In the genomic region with DNA sequence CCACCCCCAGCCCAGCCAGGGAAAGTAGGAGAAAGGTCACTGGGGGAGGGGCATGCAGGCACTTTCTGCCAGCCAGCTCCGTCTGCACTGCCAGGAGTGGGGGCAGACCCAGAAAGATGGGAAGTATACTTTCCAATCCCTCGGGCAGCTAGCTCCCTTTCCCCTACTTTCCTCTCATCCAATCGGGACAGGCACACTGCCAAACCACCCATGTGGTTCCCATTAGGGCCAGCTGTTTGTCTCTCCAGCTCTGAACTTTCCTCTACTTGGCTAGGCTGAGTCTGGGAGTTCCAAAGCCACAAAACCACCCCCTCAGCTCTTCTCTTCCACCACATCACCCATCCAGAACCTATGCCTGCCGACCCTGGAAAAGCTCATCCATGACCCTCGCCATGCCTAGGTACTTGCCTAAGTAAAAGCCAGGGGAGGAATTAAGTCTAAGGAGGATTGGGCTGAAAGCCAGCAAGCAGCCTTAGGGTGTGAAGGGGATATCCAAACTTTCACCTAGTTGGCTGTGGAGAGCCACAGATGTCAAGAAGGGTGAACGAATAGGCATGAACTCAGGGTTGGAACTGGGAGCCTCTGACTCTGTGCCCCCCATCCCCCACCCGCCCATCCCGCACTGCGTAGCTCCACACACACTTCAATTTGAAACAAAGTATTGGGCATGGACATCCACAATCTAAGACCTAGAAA, we compare ENCODE assay signal across 9 mouse cellular contexts. TPM values are rescaled to one million over a fixed set of nuclear protein-coding genes. Genes with fewer than 3 reads are reported as not detected.
DNase-seq lines count a peak whose midpoint lies in the region; ATAC-seq lines count a peak whose summit lies in the region.
"Had no signal": no experiment of that assay in that cellular context is flagged by ENCODE, and none has a peak within 500 bp of the region (broad histone marks: within the 10 kb centered on the region; RNA-seq: fewer than 3 reads in every experiment).

No protein-coding gene starts in this region.

- H3K36me3 ChIP-seq in forebrain, embryonic 12.5 days (replicated peaks) = no peaks in the 10 kb centered on the region
- H3K36me3 ChIP-seq in heart, embryonic 15.5 days = peaks cover 11% of the 10 kb centered on the region; the same call in 1 of the 2 replicates
- H3K36me3 ChIP-seq in neural tube, embryonic 14.5 days (ENCODE audit: control insufficient read depth, insufficient read depth, low read length) = no peaks in the 10 kb centered on the region
- H3K36me3 ChIP-seq: G1E had no signal

- 70% methylated on average over 9 of the region's 9 CpGs for WGBS in forebrain, embryonic 12.5 days
- WGBS in heart, embryonic 15.5 days = 27% methylated on average over 9 of the region's 9 CpGs
- 54% methylated on average over 9 of the region's 9 CpGs for WGBS in neural tube, embryonic 14.5 days

- H3K27me3 ChIP-seq in forebrain, embryonic 12.5 days = peaks cover 27% of the 10 kb centered on the region
- H3K27me3 ChIP-seq in heart, embryonic 15.5 days = no peaks in the 10 kb centered on the region
- H3K27me3 ChIP-seq in neural tube, embryonic 14.5 days (ENCODE audit: control insufficient read depth, insufficient read depth, low read length) = no peaks in the 10 kb centered on the region

- no peaks in the 10 kb centered on the region for H3K9me3 ChIP-seq in forebrain, embryonic 12.5 days
- H3K9me3 ChIP-seq in heart, embryonic 15.5 days (replicated peaks) = no peaks in the 10 kb centered on the region
- no peaks in the 10 kb centered on the region for H3K9me3 ChIP-seq in neural tube, embryonic 14.5 days (ENCODE audit: control insufficient read depth, low read length)
- H3K9me3 ChIP-seq: G1E had no signal

- H3K4me3 ChIP-seq in brown adipose tissue, adult 24 weeks (ENCODE audit: insufficient read depth, low read depth, low read length) = peak overlapping the region; percentile 77
- no peak overlapping the region for H3K4me3 ChIP-seq in forebrain, embryonic 12.5 days (replicated peaks)
- H3K4me3 ChIP-seq in heart, embryonic 15.5 days = peak overlapping the region; percentile 32
- no peak overlapping the region; the same call in 1 of the 2 replicates for H3K4me3 ChIP-seq in neural tube, embryonic 14.5 days (ENCODE audit: low read depth, low read length)

- no peak for ATAC-seq in forebrain, embryonic 12.5 days (ENCODE audit: low FRiP score)
- ATAC-seq in heart, embryonic 15.5 days (replicated peaks; ENCODE audit: insufficient number of reproducible peaks, insufficient read depth, low FRiP score, low read depth) = peak; percentile 89
- peak; percentile 80; the same call in 1 of the 2 replicates for ATAC-seq in neural tube, embryonic 14.5 days (ENCODE audit: low read depth)

- peaks cover 15% of the 10 kb centered on the region for H3K4me1 ChIP-seq in brown adipose tissue, adult 24 weeks (ENCODE audit: control insufficient read depth, insufficient read depth, insufficient read length, low read length)
- peaks cover 22% of the 10 kb centered on the region for H3K4me1 ChIP-seq in forebrain, embryonic 12.5 days
- peaks cover 59% of the 10 kb centered on the region for H3K4me1 ChIP-seq in heart, embryonic 15.5 days (replicated peaks)
- H3K4me1 ChIP-seq in neural tube, embryonic 14.5 days (ENCODE audit: control insufficient read depth, insufficient read depth, low read length) = no peaks in the 10 kb centered on the region

- H3K9ac ChIP-seq in forebrain, embryonic 12.5 days = no peak overlapping the region
- H3K9ac ChIP-seq in heart, embryonic 15.5 days = no peak overlapping the region
- no peak overlapping the region for H3K9ac ChIP-seq in neural tube, embryonic 14.5 days (replicated peaks; ENCODE audit: low read depth, low read length)

- peak overlapping the region; percentile 98 for H3K27ac ChIP-seq in brown adipose tissue, adult 24 weeks (replicated peaks; ENCODE audit: low read depth, low read length)
- 0 out of 2 replicates have a peak overlapping the region, but pooled peaks have one; percentile 8 for H3K27ac ChIP-seq in forebrain, embryonic 12.5 days
- peak overlapping the region; percentile 91 for H3K27ac ChIP-seq in heart, embryonic 15.5 days
- H3K27ac ChIP-seq in neural tube, embryonic 14.5 days (ENCODE audit: low read depth, low read length) = peak overlapping the region; percentile 62; the same call in 1 of the 2 replicates

- H3K4me2 ChIP-seq in forebrain, embryonic 12.5 days = 0 out of 2 replicates have a peak overlapping the region, but pooled peaks have one; percentile 2
- H3K4me2 ChIP-seq in heart, embryonic 15.5 days = peak overlapping the region; percentile 78
- H3K4me2 ChIP-seq in neural tube, embryonic 14.5 days (ENCODE audit: low read depth, low read length) = peak overlapping the region; percentile 32; the same call in 1 of the 2 replicates

- DNase-seq in 3T3-L1 (ENCODE audit: low read depth, low spot score) (peak; percentile 100), liver (peak; percentile 57)
- peak; percentile 97 for DNase-seq in kidney, postnatal 14 days
- DNase-seq in urinary bladder, postnatal 25 days (ENCODE audit: low spot score) = peak; percentile 87

RNA-seq across cellular contexts. Expression of a gene that starts 2.2 kb away (rescaled TPM):
- 243 and 355 TPM in 2 replicates for polyA plus RNA-seq in brown adipose tissue, adult 24 weeks (2012; ENCODE audit: insufficient read depth, insufficient read length, missing spikeins)
- 11.4 and 13.3 TPM in 2 replicates for polyA plus RNA-seq in forebrain, embryonic 12.5 days (2016; fragmentation: Nextera tagmentation; extraction: Ambion mirVana)
- 15.4 and 20.0 TPM in 2 replicates for polyA plus RNA-seq in heart, embryonic 15.5 days (2015; fragmentation: Nextera tagmentation; extraction: Ambion mirVana)
- polyA plus RNA-seq in neural tube, embryonic 14.5 days (2014; fragmentation: Nextera tagmentation; extraction: Ambion mirVana) = 9.7 and 20.6 TPM in 2 replicates
- polyA plus RNA-seq: G1E had no signal

RNA-seq across cellular contexts. Expression of a gene that starts 19.1 kb away (rescaled TPM):
- 73.4 and 85.4 TPM in 2 replicates for polyA plus RNA-seq in brown adipose tissue, adult 24 weeks (2012; ENCODE audit: insufficient read depth, insufficient read length, missing spikeins)
- 377 and 388 TPM in 2 replicates for polyA plus RNA-seq in forebrain, embryonic 12.5 days (2016; fragmentation: Nextera tagmentation; extraction: Ambion mirVana)
- 274 and 318 TPM in 2 replicates for polyA plus RNA-seq in heart, embryonic 15.5 days (2015; fragmentation: Nextera tagmentation; extraction: Ambion mirVana)
- polyA plus RNA-seq in neural tube, embryonic 14.5 days (2014; fragmentation: Nextera tagmentation; extraction: Ambion mirVana) = 449 and 532 TPM in 2 replicates

RNA-seq across cellular contexts. Expression of a gene that starts 30.9 kb away (rescaled TPM):
- polyA plus RNA-seq in brown adipose tissue, adult 24 weeks (2012; ENCODE audit: insufficient read depth, insufficient read length, missing spikeins) = 16.2 and 37.3 TPM in 2 replicates
- polyA plus RNA-seq in forebrain, embryonic 12.5 days (2016; fragmentation: Nextera tagmentation; extraction: Ambion mirVana) = 27.3 and 27.8 TPM in 2 replicates
- 44.1 and 52.6 TPM in 2 replicates for polyA plus RNA-seq in heart, embryonic 15.5 days (2015; fragmentation: Nextera tagmentation; extraction: Ambion mirVana)
- polyA plus RNA-seq in neural tube, embryonic 14.5 days (2014; fragmentation: Nextera tagmentation; extraction: Ambion mirVana) = 40.1 and 42.1 TPM in 2 replicates

RNA-seq across cellular contexts. Expression of a gene that starts 44.9 kb away (rescaled TPM):
- polyA plus RNA-seq in brown adipose tissue, adult 24 weeks (2012; ENCODE audit: insufficient read depth, insufficient read length, missing spikeins) = 587 and 667 TPM in 2 replicates
- 686 and 713 TPM in 2 replicates for polyA plus RNA-seq in forebrain, embryonic 12.5 days (2016; fragmentation: Nextera tagmentation; extraction: Ambion mirVana)
- polyA plus RNA-seq in heart, embryonic 15.5 days (2015; fragmentation: Nextera tagmentation; extraction: Ambion mirVana) = 456 and 543 TPM in 2 replicates
- 550 and 584 TPM in 2 replicates for polyA plus RNA-seq in neural tube, embryonic 14.5 days (2014; fragmentation: Nextera tagmentation; extraction: Ambion mirVana)

RNA-seq across cellular contexts. Expression of a gene that starts 45.0 kb away (rescaled TPM):
- polyA plus RNA-seq in brown adipose tissue, adult 24 weeks (2012; ENCODE audit: insufficient read depth, insufficient read length, missing spikeins) = 1,002 and 1,055 TPM in 2 replicates
- polyA plus RNA-seq in forebrain, embryonic 12.5 days (2016; fragmentation: Nextera tagmentation; extraction: Ambion mirVana) = 371 and 397 TPM in 2 replicates
- polyA plus RNA-seq in heart, embryonic 15.5 days (2015; fragmentation: Nextera tagmentation; extraction: Ambion mirVana) = 487 and 517 TPM in 2 replicates
- 529 and 591 TPM in 2 replicates for polyA plus RNA-seq in neural tube, embryonic 14.5 days (2014; fragmentation: Nextera tagmentation; extraction: Ambion mirVana)

Comparison
In these comparisons a context has a peak if more than half of its experiments do, and no peak if none do; other contexts are left out.
1. H3K27ac ChIP-seq: peak in every context shown above with its lines; median percentile 98 in brown adipose tissue, adult 24 weeks; 91 in heart, embryonic 15.5 days; 62 in neural tube, embryonic 14.5 days; 8 in forebrain, embryonic 12.5 days.
2. H3K4me3 ChIP-seq: peak in brown adipose tissue, adult 24 weeks (single experiment) and heart, embryonic 15.5 days (single experiment); none in forebrain, embryonic 12.5 days (single experiment) and neural tube, embryonic 14.5 days (single experiment).
3. H3K4me2 ChIP-seq: peak in every context shown above with its lines; median percentile 78 in heart, embryonic 15.5 days; 32 in neural tube, embryonic 14.5 days; 2 in forebrain, embryonic 12.5 days.
4. RNA of a gene that starts 2.2 kb away (polyA plus RNA-seq): 243 to 355 TPM in brown adipose tissue, adult 24 weeks; 15.4 to 20.0 TPM in heart, embryonic 15.5 days, 11.4 to 13.3 TPM in forebrain, embryonic 12.5 days and 9.7 to 20.6 TPM in neural tube, embryonic 14.5 days; every median in the first group is over 10 times any median in the second.
5. Peak in every context shown above with its lines, with median percentiles within 50 percentile points of each other: DNase-seq.